Mouse (Mus musculus) limb, embryonic 10.5 days (tissue): Measurements from ENCODE around the gene Rabl3. TPM values are rescaled to one million over a fixed set of nuclear protein-coding genes. Genes with fewer than 3 reads are reported as not detected.

Source experiments
- DNase-seq: peaks from one replicate; pipeline ENCODE4 v3.0.0-alpha.2; 2017; ENCODE audit warnings: low spot score
- H3K27ac ChIP-seq: fragments of 300-500 bp; sonication (generic); 2 replicates; pipeline ENCODE4 v1.5.1; 2016; ENCODE audit warnings: mild to moderate bottlenecking
- H3K27me3 ChIP-seq: fragments of 300-500 bp; sonication (generic); 2 replicates; pipeline ENCODE4 v1.6.1; 2016; ENCODE audit warnings: low read depth, mild to moderate bottlenecking; ENCODE audit not compliant: poor library complexity, severe bottlenecking
- H3K36me3 ChIP-seq: fragments of 300-500 bp; sonication (generic); 2 replicates; pipeline ENCODE4 v1.6.1; 2016; ENCODE audit warnings: mild to moderate bottlenecking, moderate library complexity
- H3K4me1 ChIP-seq: fragments of 300-500 bp; sonication (generic); 2 replicates; pipeline ENCODE4 v1.6.1; 2016
- H3K4me3 ChIP-seq: fragments of 300-500 bp; sonication (generic); 2 replicates; pipeline ENCODE4 v1.5.1; 2016; ENCODE audit warnings: mild to moderate bottlenecking, moderate library complexity
- H3K9me3 ChIP-seq: fragments of 300-500 bp; sonication (generic); replicated peaks from 2 replicates; pipeline ENCODE4 v1.6.1; 2016; ENCODE audit warnings: mild to moderate bottlenecking
- WGBS: fragments of 180-500 bp; shearing (Covaris S2); methylation state at CpG from one replicate; pipeline ENCODE4 v1.1.7; 2016; 5-methylcytosine and 5-hydroxymethylcytosine counted together
- polyA plus RNA-seq: library from polyadenylated mRNA; unstranded; fragments of >200 nt; fragmentation: Nextera tagmentation; extraction: Ambion mirVana; gene quantifications from 2 replicates; pipeline ENCODE4 v1.2.1, GENCODE M21; 2016

Rabl3 gene
- polyA plus RNA-seq, 1 experiment from 2014 or later = 39.4 TPM

GRCm38 (mm10) chr16:37522100-37522697 lies 17.5 kb upstream of the Rabl3 start:
- Histone ChIP-seq H3K27me3 (no peaks in the 10 kb centered on the region), H3K36me3 (peaks cover 97% of the 10 kb centered on the region), H3K27ac (no peak overlapping the region), H3K9me3 (no peaks in the 10 kb centered on the region), H3K4me1 (no peaks in the 10 kb centered on the region), H3K4me3 (no peak overlapping the region)
- no peak for DNase-seq
- 92% methylated on average over 7 of the region's 7 CpGs for WGBS

- H3K9me3 ChIP-seq = no peaks in the 10 kb centered on the region
- no peak overlapping the region for H3K4me3 ChIP-seq
- peaks cover 77% of the 10 kb centered on the region for H3K36me3 ChIP-seq
- DNase-seq = no peak
- H3K4me1 ChIP-seq = peaks cover 8% of the 10 kb centered on the region
- WGBS = 91% methylated on average over 2 of the region's 2 CpGs
- no peaks in the 10 kb centered on the region for H3K27me3 ChIP-seq
- H3K27ac ChIP-seq = no peak overlapping the region
These were observed 14.6 kb upstream of the Rabl3 start for GRCm38 (mm10) chr16:37525121-37525520.

- peaks cover 67% of the 10 kb centered on the region for H3K36me3 ChIP-seq
- WGBS = 95% methylated on average over 3 of the region's 3 CpGs
These were observed 12.9 kb upstream of the Rabl3 start for GRCm38 (mm10) chr16:37526688-37527223.

GRCm38 (mm10) chr16:37530170-37530569 lies 9.5 kb upstream of the Rabl3 start:
- Histone ChIP-seq H3K4me3 (no peak overlapping the region), H3K4me1 (peaks cover 11% of the 10 kb centered on the region), H3K27me3 (no peaks in the 10 kb centered on the region), H3K27ac (no peak overlapping the region), H3K9me3 (no peaks in the 10 kb centered on the region), H3K36me3 (peaks cover 64% of the 10 kb centered on the region)
- 92% methylated on average over 6 of the region's 6 CpGs for WGBS
- DNase-seq = no peak

More at GRCm38 (mm10) chr16:37526688-37527223, 12.9 kb upstream of the Rabl3 start:
- H3K9me3 ChIP-seq = no peaks in the 10 kb centered on the region
- DNase-seq = no peak
- no peak overlapping the region for H3K27ac ChIP-seq
- no peak overlapping the region for H3K4me3 ChIP-seq
- peaks cover 11% of the 10 kb centered on the region for H3K4me1 ChIP-seq
- H3K27me3 ChIP-seq = no peaks in the 10 kb centered on the region

GRCm38 (mm10) chr16:37532046-37532445 lies 7.6 kb upstream of the Rabl3 start:
- DNase-seq = no peak
- Histone ChIP-seq H3K4me1 (peaks cover 11% of the 10 kb centered on the region), H3K9me3 (no peaks in the 10 kb centered on the region), H3K4me3 (no peak overlapping the region), H3K27me3 (no peaks in the 10 kb centered on the region), H3K27ac (no peak overlapping the region), H3K36me3 (peaks cover 59% of the 10 kb centered on the region)
- 96% methylated on average over 1 of the region's 1 CpGs for WGBS

- H3K36me3 ChIP-seq = peaks cover 51% of the 10 kb centered on the region
- H3K27ac ChIP-seq = no peak overlapping the region
- 89% methylated on average over 8 of the region's 8 CpGs for WGBS
- H3K4me3 ChIP-seq = no peak overlapping the region
- no peaks in the 10 kb centered on the region for H3K9me3 ChIP-seq
- DNase-seq = no peak
- H3K4me1 ChIP-seq = peaks cover 15% of the 10 kb centered on the region
- H3K27me3 ChIP-seq = no peaks in the 10 kb centered on the region
These were observed 6.2 kb upstream of the Rabl3 start for GRCm38 (mm10) chr16:37533369-37534068.

- H3K27ac ChIP-seq = peak overlapping the region; percentile 98
- no peaks in the 10 kb centered on the region for H3K9me3 ChIP-seq
- H3K36me3 ChIP-seq = peaks cover 36% of the 10 kb centered on the region
- no peaks in the 10 kb centered on the region for H3K27me3 ChIP-seq
- WGBS = under 1% methylated on average over 22 of the region's 22 CpGs
- peak overlapping the region; percentile 76 for H3K4me3 ChIP-seq
- no peak for DNase-seq
- H3K4me1 ChIP-seq = peaks cover 15% of the 10 kb centered on the region
These were observed 460 bp upstream of the Rabl3 start for GRCm38 (mm10) chr16:37539240-37539610.

GRCm38 (mm10) chr16:37540776-37541175 lies 1.1 kb downstream of the Rabl3 start:
- no peak for DNase-seq
- H3K27ac ChIP-seq = peak overlapping the region; percentile 98
- whole genome bisulfite sequencing = 95% methylated on average over 6 of the region's 6 CpGs

GRCm38 (mm10) chr16:37546312-37546711 lies 6.6 kb downstream of the Rabl3 start:
- H3K9me3 ChIP-seq = no peaks in the 10 kb centered on the region
- DNase-seq = no peak
- peaks cover 19% of the 10 kb centered on the region for H3K36me3 ChIP-seq
- no peaks in the 10 kb centered on the region for H3K27me3 ChIP-seq
- no peak overlapping the region for H3K27ac ChIP-seq
- no peak overlapping the region for H3K4me3 ChIP-seq
- H3K4me1 ChIP-seq = no peaks in the 10 kb centered on the region
- 85% methylated on average over 5 of the region's 5 CpGs for WGBS

More at GRCm38 (mm10) chr16:37540776-37541175, 1.1 kb downstream of the Rabl3 start:
- H3K36me3 ChIP-seq = peaks cover 23% of the 10 kb centered on the region
- H3K4me1 ChIP-seq = peaks cover 15% of the 10 kb centered on the region
- H3K27me3 ChIP-seq = no peaks in the 10 kb centered on the region
- peak overlapping the region; percentile 76 for H3K4me3 ChIP-seq
- no peaks in the 10 kb centered on the region for H3K9me3 ChIP-seq

- 0 out of 2 replicates have a peak, but pooled peaks cover 3% of the 10 kb centered on the region for H3K36me3 ChIP-seq
- 88% methylated on average over 3 of the region's 3 CpGs for WGBS
- DNase-seq = no peak
- no peaks in the 10 kb centered on the region for H3K9me3 ChIP-seq
- H3K4me3 ChIP-seq = no peak overlapping the region
- H3K27me3 ChIP-seq = no peaks in the 10 kb centered on the region
- no peak overlapping the region for H3K27ac ChIP-seq
- H3K4me1 ChIP-seq = no peaks in the 10 kb centered on the region
These were observed 10.6 kb downstream of the Rabl3 start for GRCm38 (mm10) chr16:37550266-37550665.

- WGBS = 93% methylated on average over 2 of the region's 2 CpGs
These were observed 11.3 kb downstream of the Rabl3 start for GRCm38 (mm10) chr16:37550981-37551380.

GRCm38 (mm10) chr16:37552824-37553223 lies 13.1 kb downstream of the Rabl3 start:
- H3K27ac ChIP-seq = no peak overlapping the region
- DNase-seq = no peak
- H3K9me3 ChIP-seq = no peaks in the 10 kb centered on the region
- H3K4me3 ChIP-seq = no peak overlapping the region
- H3K27me3 ChIP-seq = no peaks in the 10 kb centered on the region
- H3K4me1 ChIP-seq = no peaks in the 10 kb centered on the region
- peaks cover 16% of the 10 kb centered on the region for H3K36me3 ChIP-seq
- WGBS = 90% methylated on average over 3 of the region's 3 CpGs

More at GRCm38 (mm10) chr16:37550981-37551380, 11.3 kb downstream of the Rabl3 start:
- no peak for DNase-seq
- H3K9me3 ChIP-seq = no peaks in the 10 kb centered on the region
- H3K4me3 ChIP-seq = no peak overlapping the region
- 0 out of 2 replicates have a peak, but pooled peaks cover 3% of the 10 kb centered on the region for H3K36me3 ChIP-seq
- no peak overlapping the region for H3K27ac ChIP-seq
- H3K4me1 ChIP-seq = no peaks in the 10 kb centered on the region
- H3K27me3 ChIP-seq = no peaks in the 10 kb centered on the region

GRCm38 (mm10) chr16:37562414-37562813 lies 22.7 kb downstream of the Rabl3 start:
- H3K9me3 ChIP-seq = no peaks in the 10 kb centered on the region
- H3K36me3 ChIP-seq = peaks cover 22% of the 10 kb centered on the region
- no peak overlapping the region for H3K27ac ChIP-seq
- no peaks in the 10 kb centered on the region for H3K27me3 ChIP-seq
- H3K4me1 ChIP-seq = no peaks in the 10 kb centered on the region; the same call in none of the 2 replicates
- DNase-seq = no peak
- no peak overlapping the region for H3K4me3 ChIP-seq
- WGBS = 91% methylated on average over 6 of the region's 6 CpGs
